Comparison of ENCODE assay signal across 13 mouse cellular contexts in the genomic region with DNA sequence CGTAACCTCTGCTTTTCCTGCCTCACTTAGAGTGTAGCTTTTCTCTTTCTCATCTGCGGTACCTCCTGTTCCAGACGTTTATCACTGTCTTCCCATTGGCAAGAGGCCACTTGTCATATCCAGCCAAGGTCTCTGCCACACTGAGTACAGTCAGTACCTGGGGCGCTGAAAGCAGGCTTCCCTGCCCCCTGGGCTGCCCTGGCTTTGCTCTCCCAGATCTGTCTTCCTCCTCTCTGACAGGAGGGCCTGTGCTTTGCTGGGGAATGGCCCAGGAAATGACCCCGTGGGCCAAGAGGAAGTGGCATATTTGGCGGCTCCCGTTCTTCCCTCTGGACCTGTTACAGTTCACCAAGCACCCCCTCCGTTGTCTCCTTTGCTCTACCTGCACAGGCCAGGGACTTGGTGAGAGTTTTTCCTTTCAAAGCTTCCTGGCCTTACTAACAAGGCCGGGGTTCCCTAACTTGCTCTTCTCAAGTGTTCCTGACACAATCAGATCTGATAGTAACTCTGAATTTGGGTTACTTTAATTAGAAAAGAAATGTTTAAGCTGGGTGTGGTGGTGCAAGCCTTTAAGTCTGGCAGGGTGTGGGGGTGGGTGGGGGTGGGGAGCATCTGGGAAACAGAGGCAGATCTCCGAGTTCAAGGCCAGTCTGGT. TPM values are rescaled to one million over a fixed set of nuclear protein-coding genes. Genes with fewer than 3 reads are reported as not detected.
DNase-seq lines count a peak whose midpoint lies in the region; ATAC-seq and TF ChIP-seq lines count a peak whose summit lies in the region.
"Had no signal": no experiment of that assay in that cellular context is flagged by ENCODE, and none has a peak within 500 bp of the region (broad histone marks: within the 10 kb centered on the region; RNA-seq: fewer than 3 reads in every experiment).

No protein-coding gene starts in this region.

- H3K4me1 ChIP-seq in liver, adult 2 months (ENCODE audit: control insufficient read depth, insufficient read depth, low read length), result peaks cover 3% of the 10 kb centered on the region; the same call in 1 of the 2 replicates
- peaks cover 7% of the 10 kb centered on the region for H3K4me1 ChIP-seq in heart, postnatal 0 days (ENCODE audit: control insufficient read depth, insufficient read depth)
- H3K4me1 ChIP-seq in small intestine, adult 2 months (ENCODE audit: control insufficient read depth, insufficient read depth, insufficient read length, low read length), result peaks cover 16% of the 10 kb centered on the region; the same call in 1 of the 2 replicates
- no peaks in the 10 kb centered on the region for H3K4me1 ChIP-seq in forebrain, embryonic 16.5 days (replicated peaks; ENCODE audit: control insufficient read depth, insufficient read depth, low read length)
- H3K4me1 ChIP-seq: midbrain, embryonic 15.5 days had no signal

- no peak overlapping the region for H3K27ac ChIP-seq in liver, adult 2 months (replicated peaks; ENCODE audit: insufficient read depth, low read depth, low read length)
- H3K27ac ChIP-seq in heart, postnatal 0 days (ENCODE audit: low read depth), result peak overlapping the region; percentile 23; the same call in 1 of the 2 replicates
- H3K27ac ChIP-seq in small intestine, adult 2 months (ENCODE audit: insufficient read depth, low read depth, low read length), result peak overlapping the region; percentile 25; the same call in 1 of the 2 replicates
- no peak overlapping the region for H3K27ac ChIP-seq in forebrain, embryonic 16.5 days (ENCODE audit: low read length)
- H3K27ac ChIP-seq: midbrain, embryonic 15.5 days had no signal

- no peak overlapping the region for H3K9ac ChIP-seq in liver, adult 2 months (ENCODE audit: low read depth, low read length)
- H3K9ac ChIP-seq in heart, postnatal 0 days (replicated peaks; ENCODE audit: low read depth, low read length), result no peak overlapping the region
- H3K9ac ChIP-seq in forebrain, embryonic 16.5 days (replicated peaks; ENCODE audit: low read depth, low read length), result no peak overlapping the region
- H3K9ac ChIP-seq: midbrain, embryonic 15.5 days had no signal

- H3K4me3 ChIP-seq in liver, adult 2 months (ENCODE audit: insufficient read depth, low read depth, low read length), result no peak overlapping the region
- H3K4me3 ChIP-seq in heart, postnatal 0 days (ENCODE audit: low read depth, low read length), result no peak overlapping the region
- no peak overlapping the region for H3K4me3 ChIP-seq in small intestine, adult 2 months (ENCODE audit: low read depth, low read length)
- no peak overlapping the region for H3K4me3 ChIP-seq in forebrain, embryonic 16.5 days (replicated peaks; ENCODE audit: low read length)
- H3K4me3 ChIP-seq: midbrain, embryonic 15.5 days had no signal

- peak; percentile 32 for DNase-seq in liver, adult 2 months (ENCODE audit: extremely low read depth, low read depth, low spot score)
- no peak for DNase-seq in liver
- DNase-seq in adrenal gland, postnatal 10 days, result peak; percentile 80
- DNase-seq in heart, postnatal 0 days (ENCODE audit: low spot score), result peak; percentile 37
- no peak for DNase-seq in right cerebral cortex, postnatal 10 days (ENCODE audit: low spot score in 2 of 2)
- DNase-seq in urinary bladder, postnatal 25 days (ENCODE audit: low spot score), result no peak
- DNase-seq: cerebellum, postnatal 36 days had no signal

- WGBS in liver, adult 2 months, result 47% methylated on average over 10 of the region's 10 CpGs
- 28% methylated on average over 10 of the region's 10 CpGs for WGBS in heart, postnatal 0 days
- 24% methylated on average over 10 of the region's 10 CpGs for WGBS in small intestine, adult 2 months
- WGBS in forebrain, embryonic 16.5 days, result 71% methylated on average over 10 of the region's 10 CpGs

- no peaks in the 10 kb centered on the region for H3K79me2 ChIP-seq in liver, adult 2 months (ENCODE audit: control insufficient read depth, insufficient read depth, low read length)

- TF ChIP-seq EP300 in heart, postnatal 0 days (IDR thresholded peaks at IDR 0.05; ENCODE audit: low read depth), result no peak

- no peaks in the 10 kb centered on the region for H3K9me3 ChIP-seq in heart, postnatal 0 days (replicated peaks; ENCODE audit: control insufficient read depth, low read length)
- H3K9me3 ChIP-seq in forebrain, embryonic 16.5 days (ENCODE audit: control insufficient read depth, low read length), result no peaks in the 10 kb centered on the region
- H3K9me3 ChIP-seq: midbrain, embryonic 15.5 days had no signal

- TF ChIP-seq CTCF in liver, adult 2 months (IDR thresholded peaks at IDR 0.05; ENCODE audit: low read depth, low read length), result no peak
- TF ChIP-seq CTCF in heart, postnatal 0 days (IDR thresholded peaks at IDR 0.05; ENCODE audit: low read depth), result no peak
- TF ChIP-seq CTCF in small intestine, adult 2 months (IDR thresholded peaks at IDR 0.05; ENCODE audit: extremely low read depth, insufficient read length, insufficient replicate concordance, low read depth, low read length), result no peak

- no peaks in the 10 kb centered on the region for H3K27me3 ChIP-seq in liver, adult 2 months (ENCODE audit: control insufficient read depth, insufficient read depth, low read length)
- H3K27me3 ChIP-seq in heart, postnatal 0 days (ENCODE audit: control insufficient read depth, insufficient read depth, low read length), result no peaks in the 10 kb centered on the region
- no peaks in the 10 kb centered on the region for H3K27me3 ChIP-seq in small intestine, adult 2 months (ENCODE audit: control insufficient read depth, insufficient read depth, low read length)
- no peaks in the 10 kb centered on the region for H3K27me3 ChIP-seq in forebrain, embryonic 16.5 days (replicated peaks; ENCODE audit: control insufficient read depth, insufficient read depth, low read length)
- H3K27me3 ChIP-seq: midbrain, embryonic 15.5 days; Patski had no signal

- no peak overlapping the region for H3K4me2 ChIP-seq in heart, postnatal 0 days (ENCODE audit: low read depth, low read length)
- H3K4me2 ChIP-seq in forebrain, embryonic 16.5 days (ENCODE audit: low read length), result no peak overlapping the region
- H3K4me2 ChIP-seq: midbrain, embryonic 15.5 days had no signal

- no peak for TF ChIP-seq POLR2A in liver, adult 2 months (IDR thresholded peaks at IDR 0.05; ENCODE audit: extremely low read depth, insufficient read depth, low read length)
- no peak for TF ChIP-seq POLR2A in small intestine, adult 2 months (IDR thresholded peaks at IDR 0.05; ENCODE audit: low read depth, low read length)

- ATAC-seq in heart, postnatal 0 days (ENCODE audit: insufficient read depth, low read depth), result peak; percentile 89
- ATAC-seq in forebrain, embryonic 16.5 days, result no peak
- ATAC-seq: midbrain, embryonic 15.5 days; Patski had no signal

- H3K36me3 ChIP-seq in liver, adult 2 months (ENCODE audit: control insufficient read depth, insufficient read depth, low read length), result no peaks in the 10 kb centered on the region
- H3K36me3 ChIP-seq in heart, postnatal 0 days (replicated peaks; ENCODE audit: control insufficient read depth, insufficient read depth, low read length), result no peaks in the 10 kb centered on the region
- H3K36me3 ChIP-seq in small intestine, adult 2 months (ENCODE audit: control insufficient read depth, insufficient read depth, low read length), result no peaks in the 10 kb centered on the region
- no peaks in the 10 kb centered on the region for H3K36me3 ChIP-seq in forebrain, embryonic 16.5 days (ENCODE audit: control insufficient read depth, insufficient read depth)
- H3K36me3 ChIP-seq: midbrain, embryonic 15.5 days had no signal

RNA-seq across cellular contexts. Expression of a gene that starts 9.3 kb away (rescaled TPM):
- total RNA-seq in liver, adult 2 months (2014; rRNA removed), result not detected in 2 replicates
- not detected in 2 replicates for polyA plus RNA-seq in liver, adult 2 months (2012; rRNA removed)
- not detected for total RNA-seq in adrenal gland, postnatal 10 days (2021)
- not detected in 2 replicates for total RNA-seq in heart, postnatal 0 days (2014; rRNA removed; ENCODE audit: low replicate concordance)
- polyA plus RNA-seq in heart, postnatal 0 days (2015; fragmentation: Nextera tagmentation; extraction: Ambion mirVana), result not detected in 2 replicates
- polyA plus RNA-seq in small intestine, adult 2 months (2012; rRNA removed), result 2.7 and 3.7 TPM in 2 replicates
- not detected in 2 replicates for polyA plus RNA-seq in forebrain, embryonic 16.5 days (2015; fragmentation: Nextera tagmentation; extraction: Ambion mirVana)
- total RNA-seq: left cerebral cortex, adult 18-20 months had no signal
- polyA plus RNA-seq: frontal cortex, adult 2 months had no signal

Comparison
In these comparisons a context has a peak if more than half of its experiments do, and no peak if none do; other contexts are left out.
1. DNase-seq: peak in liver, adult 2 months (single experiment), adrenal gland, postnatal 10 days (single experiment) and heart, postnatal 0 days (single experiment); none in liver (single experiment), right cerebral cortex, postnatal 10 days (0 of 2) and urinary bladder, postnatal 25 days (single experiment).
2. H3K27ac ChIP-seq: peak in heart, postnatal 0 days (single experiment) and small intestine, adult 2 months (single experiment); none in liver, adult 2 months (single experiment) and forebrain, embryonic 16.5 days (single experiment).